Mouse (Mus musculus) midbrain, postnatal 0 days (tissue): ENCODE measurements at regions not wholly inside any gene's neighbourhood (a gene's known extent, or its start where the extent isn't known, plus 50 kb on each side); places are given as distances from the start of the nearest gene placed in this dataset.

Source experiments
- ATAC-seq: fragments of 200-750 bp; cut with Nextera tagmentation; 2 replicates; pipeline ENCODE4 v1.8.0; 2017; ENCODE audit warnings: moderate number of reproducible peaks, mild to moderate bottlenecking, moderate TSS enrichment, moderate library complexity; ENCODE audit not compliant: low FRiP score
- DNase-seq: peaks from one replicate; pipeline ENCODE4 v3.0.0-alpha.2; 2015; ENCODE audit warnings: low spot score
- H3K27ac ChIP-seq: fragments of 300-500 bp; sonication (generic); 2 replicates; pipeline ENCODE4 v1.5.1; 2014; ENCODE audit warnings: low read depth, mild to moderate bottlenecking, low read length, mixed read lengths
- H3K27me3 ChIP-seq: fragments of 300-500 bp; sonication (generic); 2 replicates; pipeline ENCODE4 v1.6.1; 2014; ENCODE audit warnings: low read length, control low read depth, mixed read lengths; ENCODE audit not compliant: insufficient read depth
- H3K36me3 ChIP-seq: fragments of 300-500 bp; sonication (generic); 2 replicates; pipeline ENCODE4 v1.6.1; 2014; ENCODE audit warnings: low read length, control low read depth, mixed read lengths; ENCODE audit not compliant: insufficient read depth
- H3K4me1 ChIP-seq: fragments of 300-500 bp; sonication (generic); 2 replicates; pipeline ENCODE4 v1.6.1; 2014; ENCODE audit warnings: mild to moderate bottlenecking, control low read depth, antibody characterized with exemption, low read length, mixed read lengths; ENCODE audit not compliant: insufficient read depth
- H3K4me2 ChIP-seq: fragments of 300-500 bp; sonication (generic); 2 replicates; pipeline ENCODE4 v1.6.1; 2014; ENCODE audit warnings: low read depth, mild to moderate bottlenecking, low read length, mixed read lengths; ENCODE audit not compliant: poor library complexity, severe bottlenecking
- H3K4me3 ChIP-seq: fragments of 300-500 bp; sonication (generic); 2 replicates; pipeline ENCODE4 v1.5.1; 2014; ENCODE audit warnings: low read depth, mild to moderate bottlenecking, low read length, moderate library complexity
- H3K9ac ChIP-seq: fragments of 300-500 bp; sonication (generic); replicated peaks from 2 replicates; pipeline ENCODE4 v1.6.1; 2014; ENCODE audit warnings: mild to moderate bottlenecking, low read length, moderate library complexity, mixed read lengths; ENCODE audit not compliant: poor library complexity, severe bottlenecking
- H3K9me3 ChIP-seq: fragments of 300-500 bp; sonication (generic); 2 replicates; pipeline ENCODE4 v1.6.1; 2016; ENCODE audit warnings: low read length, control low read depth
- CTCF ChIP-seq: IDR thresholded peaks from 2 replicates; pipeline ENCODE4 v1.5.1; 2016; ENCODE audit warnings: antibody characterized with exemption, mild to moderate bottlenecking
- WGBS: fragments of 180-500 bp; shearing (Covaris S2); extraction: QIAGEN DNeasy Blood & Tissue Kit; methylation state at CpG from one replicate; pipeline ENCODE4 v1.1.7; 2014; 5-methylcytosine and 5-hydroxymethylcytosine counted together

- 30% methylated on average over 1 of the region's 1 CpGs for WGBS
- H3K4me3 ChIP-seq = no peak overlapping the region
- TF ChIP-seq CTCF = peak; percentile 76
- ATAC-seq = no peak
- no peaks in the 10 kb centered on the region for H3K36me3 ChIP-seq
- H3K27ac ChIP-seq = no peak overlapping the region
- H3K9ac ChIP-seq = no peak overlapping the region
- H3K9me3 ChIP-seq = no peaks in the 10 kb centered on the region
- no peaks in the 10 kb centered on the region for H3K27me3 ChIP-seq
- H3K4me1 ChIP-seq = no peaks in the 10 kb centered on the region
- no peak overlapping the region for H3K4me2 ChIP-seq
- peak; percentile 57 for DNase-seq
Observed at GRCm38 (mm10) chr12:117427431-117427830, 88.8 kb upstream of the Rapgef5 start.

GRCm38 (mm10) chr12:117430886-117431285, 85.4 kb upstream of the Rapgef5 start:
- TF ChIP-seq CTCF = no peak
- WGBS = 87% methylated on average over 4 of the region's 4 CpGs
- no peak for DNase-seq

GRCm38 (mm10) chr12:117432788-117433187, 83.5 kb upstream of the Rapgef5 start:
- Histone ChIP-seq H3K27ac (no peak overlapping the region), H3K27me3 (no peaks in the 10 kb centered on the region), H3K36me3 (no peaks in the 10 kb centered on the region), H3K4me1 (no peaks in the 10 kb centered on the region), H3K9ac (no peak overlapping the region), H3K9me3 (no peaks in the 10 kb centered on the region), H3K4me2 (no peak overlapping the region), H3K4me3 (no peak overlapping the region)
- TF ChIP-seq CTCF = no peak
- DNase-seq (no peak), ATAC-seq (no peak)
- WGBS = 90% methylated on average over 1 of the region's 1 CpGs

More at GRCm38 (mm10) chr12:117430886-117431285, 85.4 kb upstream of the Rapgef5 start:
- Histone ChIP-seq H3K4me1 (no peaks in the 10 kb centered on the region), H3K4me2 (no peak overlapping the region), H3K4me3 (no peak overlapping the region), H3K9ac (no peak overlapping the region), H3K27me3 (no peaks in the 10 kb centered on the region), H3K36me3 (no peaks in the 10 kb centered on the region), H3K9me3 (no peaks in the 10 kb centered on the region), H3K27ac (no peak overlapping the region)
- ATAC-seq = no peak

GRCm38 (mm10) chr12:117437011-117437410, 79.3 kb upstream of the Rapgef5 start:
- ATAC-seq = no peak
- WGBS = 83% methylated on average over 4 of the region's 4 CpGs
- H3K9me3 ChIP-seq = no peaks in the 10 kb centered on the region
- no peak for DNase-seq
- H3K27me3 ChIP-seq = no peaks in the 10 kb centered on the region
- H3K4me3 ChIP-seq = no peak overlapping the region
- H3K4me2 ChIP-seq = no peak overlapping the region
- H3K4me1 ChIP-seq = no peaks in the 10 kb centered on the region
- no peak overlapping the region for H3K9ac ChIP-seq
- no peak for TF ChIP-seq CTCF
- no peaks in the 10 kb centered on the region for H3K36me3 ChIP-seq
- no peak overlapping the region for H3K27ac ChIP-seq

GRCm38 (mm10) chr12:117439015-117439605, 77.2 kb upstream of the Rapgef5 start:
- Histone ChIP-seq H3K9ac (no peak overlapping the region), H3K9me3 (no peaks in the 10 kb centered on the region), H3K4me3 (no peak overlapping the region), H3K4me1 (no peaks in the 10 kb centered on the region), H3K4me2 (no peak overlapping the region), H3K27me3 (no peaks in the 10 kb centered on the region), H3K36me3 (no peaks in the 10 kb centered on the region), H3K27ac (no peak overlapping the region)
- ATAC-seq (no peak), DNase-seq (no peak)
- WGBS = 73% methylated on average over 11 of the region's 11 CpGs
- TF ChIP-seq CTCF = no peak

GRCm38 (mm10) chr12:117444247-117444989, 71.9 kb upstream of the Rapgef5 start:
- H3K27ac ChIP-seq = no peak overlapping the region
- no peak overlapping the region for H3K4me3 ChIP-seq
- 82% methylated on average over 4 of the region's 4 CpGs for WGBS
- H3K36me3 ChIP-seq = no peaks in the 10 kb centered on the region
- no peaks in the 10 kb centered on the region for H3K9me3 ChIP-seq
- H3K9ac ChIP-seq = no peak overlapping the region
- H3K4me1 ChIP-seq = no peaks in the 10 kb centered on the region
- H3K27me3 ChIP-seq = no peaks in the 10 kb centered on the region
- no peak for TF ChIP-seq CTCF
- DNase-seq = no peak
- no peak overlapping the region for H3K4me2 ChIP-seq
- no peak for ATAC-seq
